Comparison of ENCODE assay signal across 14 mouse cellular contexts in genomic region chr6:136546987-136547386, GRCm38 (mm10). TPM values are rescaled to one million over a fixed set of nuclear protein-coding genes. Genes with fewer than 3 reads are reported as not detected.
A peak's percentile ranks its signal among the peaks of the same experiment; 100 is the strongest.
DNase-seq lines count a peak whose midpoint lies in the region; TF ChIP-seq lines count a peak whose summit lies in the region.
"Had no signal": no experiment of that assay in that cellular context is flagged by ENCODE, and none has a peak within 500 bp of the region (broad histone marks: within the 10 kb centered on the region; RNA-seq: fewer than 3 reads in every experiment).

No protein-coding gene starts in this region.

- no peak for TF ChIP-seq CTCF in cortical plate, adult 2 months (IDR thresholded peaks at IDR 0.05; ENCODE audit: extremely low read depth, insufficient read depth, low read length)

- peak overlapping the region; percentile 75 for H3K27ac ChIP-seq in cortical plate, adult 2 months (ENCODE audit: insufficient read depth, low read length)
- H3K27ac ChIP-seq: embryonic facial prominence, embryonic 12.5 days; liver, embryonic 15.5 days; neural tube, embryonic 12.5 days had no signal

- no peak overlapping the region for H3K4me3 ChIP-seq in cortical plate, adult 2 months (ENCODE audit: insufficient read depth, low read length)
- H3K4me3 ChIP-seq: embryonic facial prominence, embryonic 12.5 days; liver, embryonic 15.5 days; neural tube, embryonic 12.5 days had no signal

- DNase-seq in embryo, embryonic 11 days: peak; percentile 26
- DNase-seq in embryo, embryonic 10.5 days (ENCODE audit: low spot score): no peak
- peak; percentile 84 for DNase-seq in A20 (ENCODE audit: low read depth, low spot score)
- peak; percentile 67 for DNase-seq in induced T-regulatory cell, adult 2 months (ENCODE audit: low read depth)
- DNase-seq in kidney, adult 18-20 months: no peak
- DNase-seq in T-cell, adult 2 months (ENCODE audit: low spot score): no peak
- no peak for DNase-seq in spleen, postnatal 10 days (ENCODE audit: low spot score in 2 of 2)
- DNase-seq: adrenal gland, adult 8-10 months; cerebellum, adult 11-12 months; left cerebral cortex, postnatal 4 days had no signal

- TF ChIP-seq POLR2A in cortical plate, adult 2 months (IDR thresholded peaks at IDR 0.05; ENCODE audit: extremely low read depth, insufficient read depth, low read length): no peak

- peaks cover 11% of the 10 kb centered on the region for H3K4me1 ChIP-seq in cortical plate, adult 2 months (ENCODE audit: control insufficient read depth, insufficient read depth, low read length)

RNA-seq across cellular contexts. Expression of gene Atf7ip, which starts 41.0 kb away (rescaled TPM):
- polyA plus RNA-seq in cortical plate, adult 2 months (2012; rRNA removed): 39.5 and 47.4 TPM in 2 replicates

Comparison
In these comparisons a context has a peak if more than half of its experiments do, and no peak if none do; other contexts are left out.
1. DNase-seq: peak in embryo, embryonic 11 days (single experiment), A20 (single experiment) and induced T-regulatory cell, adult 2 months (single experiment); none in embryo, embryonic 10.5 days (single experiment), kidney, adult 18-20 months (single experiment), T-cell, adult 2 months (single experiment) and spleen, postnatal 10 days (0 of 2).